Mouse (Mus musculus) left cerebral cortex, adult 8-10 months (tissue): ENCODE results near the gene Igsf9b. TPM values are rescaled to one million over a fixed set of nuclear protein-coding genes. Genes with fewer than 3 reads are reported as not detected.

Experiments used
- DNase-seq, 2 experiments: peaks; one replicate each; pipeline ENCODE4 v3.0.0; 2022; ENCODE audit warnings: low spot score in 2 of 2
- total RNA-seq, 4 experiments: library from RNA; stranded (reverse); gene quantifications; 2 replicates each; pipeline ENCODE4 v1.2.4; 2022

Igsf9b gene
- total RNA-seq, 4 experiments from 2014 or later = 47.5 to 53.8 (median 50.6) TPM

- no peak for DNase-seq
Observed at GRCm38 (mm10) chr9:27289543-27290308, 9.3 kb upstream of the Igsf9b start.

- DNase-seq = no peak
Observed at GRCm38 (mm10) chr9:27294380-27294779, 4.6 kb upstream of the Igsf9b start.

DNA sequence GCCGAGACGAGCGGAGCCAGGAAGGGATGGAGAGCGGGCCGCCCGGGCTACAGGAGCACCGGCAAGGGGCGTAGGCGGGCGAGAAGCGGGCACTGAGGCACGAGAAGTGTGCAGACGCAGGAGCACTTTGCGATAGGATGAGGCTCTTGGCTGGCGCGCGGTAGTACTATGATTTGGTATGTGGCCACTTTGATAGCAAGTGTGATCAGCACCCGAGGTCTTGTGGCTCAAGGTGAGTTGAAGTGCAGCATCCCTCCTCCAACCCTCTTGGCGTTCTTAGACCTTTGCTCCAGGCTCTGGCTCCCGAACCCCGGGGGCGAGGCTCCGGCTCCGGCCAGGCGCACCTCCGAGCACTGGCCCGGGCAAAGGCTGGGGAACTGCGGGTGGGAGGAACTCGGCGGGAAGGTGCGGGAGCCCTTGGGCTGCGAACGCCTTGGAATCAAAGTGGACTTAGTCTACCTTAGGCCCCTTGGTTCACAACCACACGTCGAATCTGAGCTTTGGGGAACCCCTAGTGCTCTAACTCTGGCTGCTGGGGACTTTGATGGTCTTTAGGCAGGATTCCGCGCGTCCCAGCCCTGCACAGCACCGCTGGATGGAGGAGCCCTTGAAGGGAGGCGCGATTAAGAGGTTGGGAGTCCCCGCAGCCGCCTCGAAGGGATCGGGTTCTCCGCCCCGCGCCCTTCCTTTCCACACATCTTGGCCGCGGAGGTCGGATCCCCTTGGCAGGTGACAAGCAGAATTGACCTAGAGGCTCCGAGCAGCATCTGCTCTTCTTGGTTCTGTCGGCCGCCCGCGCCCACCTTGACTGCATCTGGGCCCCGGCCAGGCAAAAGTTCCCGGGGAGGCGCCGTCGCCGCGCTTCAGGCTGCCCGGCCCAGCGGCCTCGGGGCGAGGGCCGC is 533 bp downstream of the Igsf9b start:
- DNase-seq = no peak

DNA sequence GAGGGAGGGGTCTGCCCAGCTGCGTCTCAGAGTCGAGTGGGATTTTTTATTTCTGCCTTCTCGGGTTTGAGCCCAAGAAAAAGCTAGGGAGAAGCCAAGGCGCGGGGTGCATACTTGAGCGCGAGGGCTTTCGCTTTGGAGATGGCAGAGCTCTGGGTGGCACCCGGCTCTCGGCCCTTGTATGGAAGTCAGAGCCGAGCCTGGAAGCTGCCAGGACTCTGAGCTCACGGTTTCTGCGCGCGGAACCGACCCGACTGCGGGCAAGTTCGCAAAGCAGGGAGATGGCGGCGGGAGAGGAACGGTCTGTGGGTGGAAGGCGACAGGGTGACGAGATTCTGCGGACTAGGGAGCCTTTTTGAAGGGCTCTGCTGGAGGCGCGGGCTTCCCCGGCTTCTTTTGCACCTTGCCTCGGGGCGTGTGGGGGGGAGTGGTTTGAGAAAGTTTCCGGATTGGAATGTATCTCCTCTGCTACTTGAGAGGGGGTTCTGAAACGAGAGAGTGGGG is 1.2 kb downstream of the Igsf9b start:
- no peak for DNase-seq

DNA sequence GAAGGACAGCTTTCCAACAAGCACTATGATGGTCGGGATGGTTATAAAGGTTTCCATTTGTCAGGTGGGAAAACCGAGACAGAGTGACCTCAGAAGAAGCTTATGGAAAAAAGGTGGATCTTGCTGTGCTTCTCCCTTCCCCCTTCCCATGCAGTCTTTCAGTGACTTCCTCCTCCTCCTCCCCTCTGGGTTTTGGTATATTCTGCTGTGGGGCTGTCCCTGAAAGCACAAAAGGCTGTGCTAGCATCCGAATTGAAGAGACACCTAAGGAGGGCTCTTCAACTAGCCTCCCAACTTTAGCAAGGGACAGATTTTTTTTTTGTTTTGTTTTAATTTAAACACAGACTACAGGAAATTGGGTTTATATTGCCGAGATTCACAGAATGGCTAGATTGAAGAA is 1.7 kb downstream of the Igsf9b start:
- DNase-seq = no peak

GRCm38 (mm10) chr9:27301486-27301885 is 2.5 kb downstream of the Igsf9b start:
- DNase-seq = no peak

DNA sequence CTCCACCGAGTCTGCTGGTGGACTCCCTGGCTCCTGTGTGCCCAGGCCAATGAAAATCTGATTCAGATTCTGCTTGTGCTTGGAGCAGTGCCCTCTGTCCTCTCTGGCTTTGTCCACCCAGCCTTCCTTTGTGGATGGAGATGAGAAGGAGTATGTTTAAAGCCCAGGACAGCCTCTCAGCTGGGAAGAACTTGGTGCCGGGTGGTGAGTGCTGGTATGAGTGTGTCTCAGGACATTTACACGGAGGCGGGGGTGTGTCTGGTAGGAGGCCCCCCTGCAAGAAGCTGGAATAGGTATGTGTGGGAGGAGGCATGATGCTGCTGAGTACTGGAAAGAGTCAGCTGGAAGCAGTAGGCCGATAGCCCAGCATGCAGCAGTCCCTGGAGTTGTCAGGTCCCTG is 3.3 kb downstream of the Igsf9b start:
- DNase-seq = peak in 1 of 2 experiments; percentile 72

GRCm38 (mm10) chr9:27303571-27304484 is 4.8 kb downstream of the Igsf9b start:
- DNase-seq = no peak

- DNase-seq = peak in 1 of 2 experiments; percentile 78
Observed at GRCm38 (mm10) chr9:27304485-27305102, 5.6 kb downstream of the Igsf9b start.

DNA sequence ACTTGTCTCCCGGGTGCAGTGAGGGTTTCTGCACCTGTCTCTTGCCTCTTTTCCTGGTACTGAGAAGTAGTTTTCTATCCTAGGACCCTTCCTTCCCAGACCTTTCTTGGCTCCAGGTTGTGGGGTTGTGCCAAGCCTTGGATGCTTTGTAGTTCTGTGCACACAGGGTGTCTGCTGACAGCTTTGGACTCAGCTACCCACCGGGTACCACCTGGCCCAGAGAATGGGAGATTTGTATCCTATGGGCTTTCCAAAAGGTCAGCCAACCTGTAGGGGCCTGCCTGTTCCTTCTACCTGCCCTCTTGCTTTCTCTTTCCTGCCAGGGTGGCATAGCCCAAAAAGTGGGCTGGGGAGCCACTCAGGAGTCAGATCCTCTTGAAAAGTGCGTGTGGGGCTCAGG is 6.5 kb downstream of the Igsf9b start:
- no peak for DNase-seq

- DNase-seq = no peak
Observed at GRCm38 (mm10) chr9:27306642-27307041, 7.6 kb downstream of the Igsf9b start.

DNA sequence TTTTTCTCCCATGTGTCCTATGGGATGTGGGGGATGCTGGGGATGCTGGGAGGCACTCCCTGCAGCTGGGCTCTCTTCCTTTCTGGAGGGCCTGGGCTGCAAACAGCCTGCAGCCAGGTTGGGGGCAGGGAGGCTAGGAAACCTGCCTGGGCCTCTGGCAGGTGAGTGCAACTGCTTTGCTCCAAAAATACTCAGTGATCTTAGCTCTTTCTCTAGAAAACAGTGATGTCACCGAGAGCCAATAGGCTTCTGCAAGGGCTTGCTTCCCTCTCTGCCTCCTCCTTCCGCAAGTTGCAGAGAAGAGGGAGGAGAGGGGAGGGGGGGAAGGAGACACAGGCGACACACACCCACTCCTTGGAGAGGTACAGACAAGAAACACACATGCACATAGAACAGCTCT is 8.3 kb downstream of the Igsf9b start:
- DNase-seq = peak in 1 of 2 experiments; percentile 78

DNA sequence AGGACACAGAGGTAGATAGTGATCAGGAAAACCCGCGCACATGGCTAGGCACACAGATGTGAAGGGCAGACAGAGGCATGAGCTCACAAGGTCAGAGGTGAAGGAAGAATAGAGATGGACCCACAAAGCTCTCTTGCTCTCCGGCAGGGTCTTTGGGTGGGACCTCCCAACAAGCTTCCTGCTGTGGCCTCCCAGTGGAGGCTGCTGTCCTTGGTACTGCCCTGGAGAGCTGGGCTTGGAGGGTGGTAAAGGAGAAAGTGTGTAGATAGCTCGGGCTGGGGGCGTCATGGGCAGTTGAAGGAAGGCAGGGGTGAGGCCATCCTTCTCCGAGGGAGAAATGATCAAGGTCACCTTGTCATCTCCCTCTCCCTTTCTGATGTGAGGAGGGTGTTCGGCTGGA is 9.0 kb downstream of the Igsf9b start:
- DNase-seq = no peak

DNA sequence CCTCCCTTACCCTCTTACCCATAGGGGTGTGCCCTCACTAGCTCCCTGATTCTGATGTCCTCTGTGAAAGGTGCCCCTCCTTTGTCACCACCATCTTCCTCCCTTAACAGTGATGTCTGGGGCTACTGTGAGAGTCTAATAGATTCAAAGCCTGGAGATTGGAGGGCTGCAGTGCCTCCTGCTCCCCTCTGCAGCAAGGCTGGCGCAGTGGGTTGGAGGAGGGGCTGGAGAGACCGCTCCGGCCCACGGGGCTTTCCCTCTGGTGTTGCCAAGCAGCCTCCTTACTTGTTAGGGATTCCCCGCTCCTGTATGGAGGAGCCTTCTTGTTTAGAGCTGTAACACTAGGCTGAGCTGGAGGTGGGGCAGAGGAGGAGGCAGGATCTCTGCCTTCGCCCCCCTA is 9.6 kb downstream of the Igsf9b start:
- peak in 1 of 2 experiments; percentile 66 for DNase-seq

GRCm38 (mm10) chr9:27310005-27310404 is 11.0 kb downstream of the Igsf9b start:
- DNase-seq = no peak

GRCm38 (mm10) chr9:27313427-27313826 is 14.4 kb downstream of the Igsf9b start:
- DNase-seq = no peak

DNA sequence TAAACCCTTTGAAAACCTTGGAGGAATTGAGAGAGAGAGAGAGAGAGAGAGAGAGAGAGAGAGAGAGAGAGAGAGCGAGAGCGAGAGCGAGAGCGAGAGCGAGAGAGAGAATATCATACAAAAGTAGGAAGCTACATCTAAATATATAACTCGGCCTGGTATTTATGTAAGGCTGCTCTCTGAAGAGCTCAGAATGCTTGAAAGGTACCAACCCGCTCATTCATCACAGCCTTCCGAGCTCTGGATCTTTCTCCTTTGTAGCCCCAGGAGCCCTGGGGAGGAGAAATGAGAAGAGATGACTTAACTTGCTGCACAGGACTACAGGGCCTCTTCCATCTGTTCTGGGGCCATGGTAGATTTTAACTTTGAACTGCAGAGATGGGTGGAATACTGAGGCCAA is 22.3 kb downstream of the Igsf9b start:
- no peak for DNase-seq

DNA sequence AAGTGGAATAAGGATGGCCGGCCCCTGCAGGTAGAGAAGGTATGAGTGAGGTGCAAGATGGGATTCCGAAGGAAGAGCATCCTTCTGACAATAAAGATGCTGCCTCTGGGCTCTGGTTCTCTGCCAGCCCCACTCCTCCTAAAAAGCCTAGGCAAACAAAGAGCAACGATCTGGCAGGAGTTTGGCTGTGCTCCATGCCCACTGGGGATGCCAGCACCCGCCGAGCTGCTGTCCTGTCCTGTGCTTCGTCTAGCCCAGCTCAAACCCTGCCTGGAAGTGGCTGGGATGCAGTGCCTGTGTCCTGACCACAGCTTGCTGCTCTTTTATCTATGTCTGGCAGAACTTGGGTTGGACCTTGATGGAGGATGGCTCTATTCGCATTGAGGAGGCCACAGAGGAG is 23.3 kb downstream of the Igsf9b start:
- DNase-seq = no peak

- DNase-seq = no peak
Observed at GRCm38 (mm10) chr9:27323412-27323811, 24.4 kb downstream of the Igsf9b start.

GRCm38 (mm10) chr9:27325920-27326319 is 26.9 kb downstream of the Igsf9b start:
- no peak for DNase-seq

- DNase-seq = no peak
Observed at GRCm38 (mm10) chr9:27327558-27327957, 28.6 kb downstream of the Igsf9b start.
